Mouse (Mus musculus): Measurements from ENCODE around the gene Otop2. TPM values are rescaled to one million over a fixed set of nuclear protein-coding genes. Genes with fewer than 3 reads are reported as not detected.
A peak's percentile ranks its signal among the peaks of the same experiment; 100 is the strongest.

Gene Otop2
- polyA plus RNA-seq, 1 experiment from 2014 or later, result not detected

- H3K36me3 ChIP-seq (ENCODE audit: control insufficient read depth, insufficient read depth, low read length), result no peaks in the 10 kb centered on the region
- no peaks in the 10 kb centered on the region for H3K9me3 ChIP-seq (ENCODE audit: control insufficient read depth, low read depth, low read length)
- 26% methylated on average over 4 of the region's 4 CpGs for WGBS
- no peak for ATAC-seq (ENCODE audit: insufficient number of reproducible peaks, insufficient read depth, low FRiP score, low read depth)
- H3K27ac ChIP-seq (ENCODE audit: low read length), result no peak overlapping the region
- H3K4me3 ChIP-seq (ENCODE audit: low read depth, low read length), result no peak overlapping the region
- H3K4me1 ChIP-seq (ENCODE audit: control insufficient read depth, insufficient read depth, low read length), result peaks cover 19% of the 10 kb centered on the region; the same call in 1 of the 2 replicates
- H3K4me2 ChIP-seq (replicated peaks; ENCODE audit: low read depth, low read length), result no peak overlapping the region
- H3K27me3 ChIP-seq (ENCODE audit: control insufficient read depth, insufficient read depth, low read length), result no peaks in the 10 kb centered on the region
- H3K9ac ChIP-seq (replicated peaks; ENCODE audit: low read depth, low read length), result no peak overlapping the region
Observed at GRCm38 (mm10) chr11:115349976-115350375, 43.0 kb downstream of the Otop2 start.

DNA sequence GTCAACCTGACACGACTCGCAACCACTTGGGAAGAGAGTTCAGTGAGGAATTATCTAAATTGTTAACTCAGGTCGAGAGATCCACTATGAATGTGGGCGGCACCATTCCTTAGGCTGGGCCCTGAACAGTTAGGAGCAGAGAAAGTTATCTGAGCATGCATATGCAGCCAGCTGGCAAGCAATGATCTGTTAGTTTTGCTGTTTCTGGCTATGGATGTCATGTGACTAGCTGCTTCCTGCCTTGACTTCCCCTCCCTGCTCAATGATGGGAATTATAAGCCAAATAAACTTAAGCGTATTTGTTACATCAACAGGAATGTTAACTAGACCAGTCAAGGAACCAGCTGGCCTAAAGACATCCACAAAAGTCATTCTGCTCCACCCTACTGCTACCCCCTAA is 46.4 kb downstream of the Otop2 start:
- Histone ChIP-seq H3K27me3 (ENCODE audit: control insufficient read depth, insufficient read depth, low read length) (no peaks in the 10 kb centered on the region), H3K4me2 (replicated peaks; ENCODE audit: low read depth, low read length) (no peak overlapping the region), H3K4me1 (ENCODE audit: control insufficient read depth, insufficient read depth, low read length) (peaks cover 5% of the 10 kb centered on the region; the same call in 1 of the 2 replicates), H3K9ac (replicated peaks; ENCODE audit: low read depth, low read length) (no peak overlapping the region), H3K4me3 (ENCODE audit: low read depth, low read length) (no peak overlapping the region), H3K36me3 (ENCODE audit: control insufficient read depth, insufficient read depth, low read length) (no peaks in the 10 kb centered on the region), H3K9me3 (ENCODE audit: control insufficient read depth, low read depth, low read length) (no peaks in the 10 kb centered on the region), H3K27ac (ENCODE audit: low read length) (no peak overlapping the region)
- WGBS, result 88% methylated on average over 5 of the region's 5 CpGs
- no peak for ATAC-seq (ENCODE audit: insufficient number of reproducible peaks, insufficient read depth, low FRiP score, low read depth)

DNA sequence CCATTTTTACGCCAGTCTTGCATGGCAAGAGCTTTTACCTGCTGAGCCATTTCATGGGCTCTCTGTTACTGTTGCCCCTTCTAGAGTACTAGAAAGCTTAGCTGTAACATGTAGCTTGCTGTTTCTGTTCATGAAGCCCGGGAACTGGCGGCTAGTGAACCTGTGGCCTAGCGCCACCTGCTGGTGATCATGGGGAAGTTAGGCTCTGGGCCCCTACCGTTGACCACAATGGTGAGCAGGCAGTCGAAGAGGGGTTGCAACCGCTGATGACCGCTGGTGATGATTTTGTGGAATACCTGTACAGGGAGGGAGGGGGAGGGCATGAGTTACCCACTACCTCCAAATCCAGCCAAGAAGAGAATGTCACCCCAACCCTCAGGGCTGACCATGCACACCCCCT is 47.2 kb downstream of the Otop2 start:
- Histone ChIP-seq H3K27me3 (ENCODE audit: control insufficient read depth, insufficient read depth, low read length) (no peaks in the 10 kb centered on the region), H3K9me3 (ENCODE audit: control insufficient read depth, low read depth, low read length) (no peaks in the 10 kb centered on the region), H3K36me3 (ENCODE audit: control insufficient read depth, insufficient read depth, low read length) (no peaks in the 10 kb centered on the region), H3K27ac (ENCODE audit: low read length) (no peak overlapping the region), H3K4me1 (ENCODE audit: control insufficient read depth, insufficient read depth, low read length) (peaks cover 6% of the 10 kb centered on the region; the same call in 1 of the 2 replicates), H3K4me2 (replicated peaks; ENCODE audit: low read depth, low read length) (no peak overlapping the region), H3K4me3 (ENCODE audit: low read depth, low read length) (no peak overlapping the region), H3K9ac (replicated peaks; ENCODE audit: low read depth, low read length) (no peak overlapping the region)
- no peak for ATAC-seq (ENCODE audit: insufficient number of reproducible peaks, insufficient read depth, low FRiP score, low read depth)
- 7% methylated on average over 8 of the region's 8 CpGs for whole genome bisulfite sequencing

GRCm38 (mm10) chr11:115358468-115358867 is 51.5 kb downstream of the Otop2 start:
- ATAC-seq (ENCODE audit: insufficient number of reproducible peaks, insufficient read depth, low FRiP score, low read depth), result no peak
- Histone ChIP-seq H3K4me1 (ENCODE audit: control insufficient read depth, insufficient read depth, low read length) (peaks cover 8% of the 10 kb centered on the region; the same call in 1 of the 2 replicates), H3K27ac (ENCODE audit: low read length) (peak overlapping the region; percentile 48; the same call in 1 of the 2 replicates), H3K27me3 (ENCODE audit: control insufficient read depth, insufficient read depth, low read length) (no peaks in the 10 kb centered on the region), H3K4me3 (ENCODE audit: low read depth, low read length) (no peak overlapping the region), H3K9me3 (ENCODE audit: control insufficient read depth, low read depth, low read length) (no peaks in the 10 kb centered on the region), H3K9ac (replicated peaks; ENCODE audit: low read depth, low read length) (no peak overlapping the region), H3K4me2 (replicated peaks; ENCODE audit: low read depth, low read length) (no peak overlapping the region), H3K36me3 (ENCODE audit: control insufficient read depth, insufficient read depth, low read length) (no peaks in the 10 kb centered on the region)
- 14% methylated on average over 5 of the region's 5 CpGs for WGBS

- no peak overlapping the region for H3K4me3 ChIP-seq (ENCODE audit: low read depth, low read length)
- no peaks in the 10 kb centered on the region for H3K9me3 ChIP-seq (ENCODE audit: control insufficient read depth, low read depth, low read length)
- peak overlapping the region; percentile 48; the same call in 1 of the 2 replicates for H3K27ac ChIP-seq (ENCODE audit: low read length)
- peak; percentile 38; the same call in 1 of the 2 replicates for ATAC-seq (ENCODE audit: insufficient number of reproducible peaks, insufficient read depth, low FRiP score, low read depth)
- no peaks in the 10 kb centered on the region for H3K36me3 ChIP-seq (ENCODE audit: control insufficient read depth, insufficient read depth, low read length)
- 35% methylated on average over 3 of the region's 3 CpGs for WGBS
- H3K9ac ChIP-seq (replicated peaks; ENCODE audit: low read depth, low read length), result no peak overlapping the region
- H3K4me2 ChIP-seq (replicated peaks; ENCODE audit: low read depth, low read length), result no peak overlapping the region
- H3K4me1 ChIP-seq (ENCODE audit: control insufficient read depth, insufficient read depth, low read length), result peaks cover 8% of the 10 kb centered on the region; the same call in 1 of the 2 replicates
- no peaks in the 10 kb centered on the region for H3K27me3 ChIP-seq (ENCODE audit: control insufficient read depth, insufficient read depth, low read length)
Observed at GRCm38 (mm10) chr11:115359293-115359692, 52.3 kb downstream of the Otop2 start.

DNA sequence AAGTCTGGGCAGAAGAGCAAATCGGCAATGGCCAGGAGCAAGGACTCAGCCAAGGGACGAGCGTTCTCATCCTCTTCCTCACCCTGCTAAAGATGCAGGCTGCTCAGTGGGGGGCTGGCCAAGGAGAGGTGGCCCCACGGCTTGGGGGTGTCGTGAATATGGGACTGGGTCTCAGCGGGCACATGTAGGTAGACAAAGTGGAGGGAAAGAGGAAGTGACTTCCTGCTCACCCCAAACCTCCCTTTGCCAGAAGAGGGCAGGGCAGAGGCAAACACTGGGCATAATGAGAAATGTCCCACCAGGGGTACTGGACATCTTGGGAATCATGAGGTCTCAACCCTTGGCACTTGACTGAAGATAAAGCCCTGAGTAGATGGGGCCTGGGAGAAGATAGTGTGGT is 52.8 kb downstream of the Otop2 start:
- H3K4me2 ChIP-seq (replicated peaks; ENCODE audit: low read depth, low read length), result no peak overlapping the region
- no peak overlapping the region for H3K4me3 ChIP-seq (ENCODE audit: low read depth, low read length)
- no peaks in the 10 kb centered on the region for H3K36me3 ChIP-seq (ENCODE audit: control insufficient read depth, insufficient read depth, low read length)
- no peaks in the 10 kb centered on the region for H3K27me3 ChIP-seq (ENCODE audit: control insufficient read depth, insufficient read depth, low read length)
- WGBS, result 74% methylated on average over 6 of the region's 6 CpGs
- no peak overlapping the region for H3K9ac ChIP-seq (replicated peaks; ENCODE audit: low read depth, low read length)
- no peak for ATAC-seq (ENCODE audit: insufficient number of reproducible peaks, insufficient read depth, low FRiP score, low read depth)
- peaks cover 8% of the 10 kb centered on the region; the same call in 1 of the 2 replicates for H3K4me1 ChIP-seq (ENCODE audit: control insufficient read depth, insufficient read depth, low read length)
- H3K9me3 ChIP-seq (ENCODE audit: control insufficient read depth, low read depth, low read length), result no peaks in the 10 kb centered on the region
- H3K27ac ChIP-seq (ENCODE audit: low read length), result peak overlapping the region; percentile 2; the same call in 1 of the 2 replicates

DNA sequence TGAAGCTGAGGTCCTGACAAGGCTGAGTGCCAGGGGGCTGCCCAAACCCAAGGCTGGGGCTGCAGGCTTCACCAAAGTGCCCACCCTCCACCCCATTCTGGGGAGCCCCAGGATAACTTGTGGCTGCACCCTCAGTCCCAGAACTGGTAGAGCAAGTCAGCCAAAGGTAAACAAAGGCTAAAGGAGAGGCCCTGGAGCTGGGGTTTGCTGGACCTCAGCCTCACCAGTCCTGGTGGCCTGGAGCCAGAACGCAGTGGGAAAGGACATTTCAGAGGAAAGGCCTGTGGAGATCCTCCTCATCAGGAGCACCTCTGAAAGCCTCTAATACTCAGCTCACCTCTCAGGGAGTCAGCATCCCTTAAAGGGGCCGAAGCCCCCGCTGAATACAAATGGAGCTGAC is 57.2 kb downstream of the Otop2 start:
- Histone ChIP-seq H3K9ac (replicated peaks; ENCODE audit: low read depth, low read length) (no peak overlapping the region), H3K4me2 (replicated peaks; ENCODE audit: low read depth, low read length) (no peak overlapping the region), H3K4me1 (ENCODE audit: control insufficient read depth, insufficient read depth, low read length) (peaks cover 10% of the 10 kb centered on the region; the same call in 1 of the 2 replicates), H3K4me3 (ENCODE audit: low read depth, low read length) (no peak overlapping the region), H3K27ac (ENCODE audit: low read length) (peak overlapping the region; percentile 39; the same call in 1 of the 2 replicates), H3K27me3 (ENCODE audit: control insufficient read depth, insufficient read depth, low read length) (peaks cover 12% of the 10 kb centered on the region), H3K36me3 (ENCODE audit: control insufficient read depth, insufficient read depth, low read length) (no peaks in the 10 kb centered on the region), H3K9me3 (ENCODE audit: control insufficient read depth, low read depth, low read length) (no peaks in the 10 kb centered on the region)
- whole genome bisulfite sequencing, result 78% methylated on average over 3 of the region's 3 CpGs
- no peak for ATAC-seq (ENCODE audit: insufficient number of reproducible peaks, insufficient read depth, low FRiP score, low read depth)

GRCm38 (mm10) chr11:115366039-115366705 is 59.2 kb downstream of the Otop2 start:
- no peak for ATAC-seq (ENCODE audit: insufficient number of reproducible peaks, insufficient read depth, low FRiP score, low read depth)
- H3K27me3 ChIP-seq (ENCODE audit: control insufficient read depth, insufficient read depth, low read length), result peaks cover 12% of the 10 kb centered on the region
- peak overlapping the region; percentile 37 for H3K4me3 ChIP-seq (ENCODE audit: low read depth, low read length)
- H3K4me1 ChIP-seq (ENCODE audit: control insufficient read depth, insufficient read depth, low read length), result 0 out of 2 replicates have a peak, but pooled peaks cover 8% of the 10 kb centered on the region
- no peaks in the 10 kb centered on the region for H3K9me3 ChIP-seq (ENCODE audit: control insufficient read depth, low read depth, low read length)
- H3K4me2 ChIP-seq (replicated peaks; ENCODE audit: low read depth, low read length), result peak overlapping the region; percentile 55
- H3K36me3 ChIP-seq (ENCODE audit: control insufficient read depth, insufficient read depth, low read length), result no peaks in the 10 kb centered on the region
- 33% methylated on average over 7 of the region's 7 CpGs for WGBS
- H3K9ac ChIP-seq (replicated peaks; ENCODE audit: low read depth, low read length), result no peak overlapping the region
- peak overlapping the region; percentile 39; the same call in 1 of the 2 replicates for H3K27ac ChIP-seq (ENCODE audit: low read length)
